Mouse (Mus musculus) ES-Bruce4 (cell line): Measurements from ENCODE around the gene Bahcc1.

Source experiments
- CTCF ChIP-seq: IDR thresholded peaks from one replicate; pipeline ENCODE4 v1.8.1; 2011; ENCODE audit warnings: low read depth, low read length
- EP300 ChIP-seq: IDR thresholded peaks from 2 replicates; pipeline ENCODE4 v1.6.1; 2011; ENCODE audit warnings: low read depth, low read length; ENCODE audit not compliant: insufficient read depth

- no peak for TF ChIP-seq CTCF
- no peak for TF ChIP-seq EP300
Observed at GRCm38 (mm10) chr11:120279335-120279734, 46.6 kb downstream of the Bahcc1 start.
